Mouse (Mus musculus): ENCODE results near the gene Slc9a3r1. TPM values are rescaled to one million over a fixed set of nuclear protein-coding genes. Genes with fewer than 3 reads are reported as not detected.

Gene Slc9a3r1
- polyA plus RNA-seq, 1 experiment from 2014 or later, result 41.1 TPM

- H3K27ac ChIP-seq, result no peak overlapping the region
- H3K36me3 ChIP-seq, result peaks cover 16% of the 10 kb centered on the region
- no peak overlapping the region for H3K4me2 ChIP-seq (replicated peaks)
- no peaks in the 10 kb centered on the region for H3K9me3 ChIP-seq
- no peak overlapping the region for H3K9ac ChIP-seq
- no peaks in the 10 kb centered on the region for H3K27me3 ChIP-seq (replicated peaks)
- 93% methylated on average over 4 of the region's 4 CpGs for WGBS
- H3K4me3 ChIP-seq, result no peak overlapping the region
- H3K4me1 ChIP-seq, result peaks cover 6% of the 10 kb centered on the region; the same call in 1 of the 2 replicates
- ATAC-seq (ENCODE audit: low FRiP score, low read depth), result no peak
Observed at GRCm38 (mm10) chr11:115200520-115200919, 37.4 kb downstream of the Slc9a3r1 start.

DNA sequence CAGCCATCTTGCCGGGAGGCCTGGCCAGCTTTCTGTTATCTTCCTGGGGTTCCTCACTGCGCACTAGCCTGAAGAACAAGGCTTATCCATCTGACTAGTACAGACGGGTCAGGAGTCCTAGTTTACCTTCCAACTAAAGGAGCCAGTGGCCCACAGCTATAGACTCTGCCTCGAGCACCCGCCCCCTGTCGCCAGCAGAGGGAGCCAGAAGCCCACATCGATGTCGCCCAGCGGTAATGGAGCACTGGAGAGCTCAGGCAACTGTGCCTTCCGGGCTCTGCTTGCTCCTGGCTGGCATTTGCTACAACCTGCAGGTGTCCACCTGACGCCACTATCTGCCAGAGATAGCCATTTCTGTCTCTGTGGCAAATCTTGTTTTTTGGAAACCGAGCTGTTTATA, 39.2 kb downstream of the Slc9a3r1 start:
- ATAC-seq (ENCODE audit: low FRiP score, low read depth), result peak; percentile 54; the same call in 1 of the 2 replicates

DNA sequence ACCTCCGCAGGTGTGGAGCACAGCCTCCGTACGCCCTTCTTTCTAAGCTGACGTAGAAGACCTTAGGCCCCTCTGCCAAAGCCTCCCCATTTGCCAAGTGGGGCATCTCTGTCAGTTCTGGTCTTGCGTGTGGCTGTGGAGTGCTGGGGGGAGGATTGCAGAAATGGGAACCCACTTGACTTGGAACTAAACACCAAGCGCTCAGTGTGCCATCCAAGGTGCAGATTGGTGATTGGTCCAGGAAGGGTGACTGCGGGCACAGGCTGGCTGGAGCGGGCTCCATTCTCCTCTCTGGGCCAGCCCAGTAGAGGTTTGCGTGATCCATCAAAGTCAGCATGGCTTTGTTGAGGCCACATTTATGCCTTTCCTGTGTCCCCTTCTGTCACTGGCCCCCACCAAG, 39.6 kb downstream of the Slc9a3r1 start:
- H3K4me2 ChIP-seq (replicated peaks), result no peak overlapping the region
- H3K27me3 ChIP-seq (replicated peaks), result no peaks in the 10 kb centered on the region
- no peak for ATAC-seq (ENCODE audit: low FRiP score, low read depth)
- no peaks in the 10 kb centered on the region for H3K9me3 ChIP-seq
- no peak overlapping the region for H3K27ac ChIP-seq
- H3K9ac ChIP-seq, result no peak overlapping the region
- peaks cover 23% of the 10 kb centered on the region for H3K36me3 ChIP-seq
- peaks cover 29% of the 10 kb centered on the region for H3K4me1 ChIP-seq
- WGBS, result 93% methylated on average over 9 of the region's 9 CpGs
- H3K4me3 ChIP-seq, result no peak overlapping the region

More for the DNA sequence above, 39.2 kb downstream of the Slc9a3r1 start:
- no peak overlapping the region for H3K27ac ChIP-seq
- peaks cover 24% of the 10 kb centered on the region for H3K4me1 ChIP-seq
- H3K9ac ChIP-seq, result no peak overlapping the region
- H3K4me2 ChIP-seq (replicated peaks), result no peak overlapping the region
- WGBS, result 15% methylated on average over 12 of the region's 12 CpGs
- H3K27me3 ChIP-seq (replicated peaks), result no peaks in the 10 kb centered on the region
- H3K4me3 ChIP-seq, result no peak overlapping the region
- H3K9me3 ChIP-seq, result no peaks in the 10 kb centered on the region
- peaks cover 23% of the 10 kb centered on the region for H3K36me3 ChIP-seq

- H3K4me3 ChIP-seq, result no peak overlapping the region
- peaks cover 16% of the 10 kb centered on the region for H3K36me3 ChIP-seq
- no peaks in the 10 kb centered on the region for H3K27me3 ChIP-seq (replicated peaks)
- WGBS, result 81% methylated on average over 12 of the region's 12 CpGs
- peaks cover 41% of the 10 kb centered on the region for H3K4me1 ChIP-seq
- no peaks in the 10 kb centered on the region for H3K9me3 ChIP-seq
- H3K9ac ChIP-seq, result 0 out of 2 replicates have a peak overlapping the region, but pooled peaks have one; percentile 33
- H3K27ac ChIP-seq, result no peak overlapping the region
- H3K4me2 ChIP-seq (replicated peaks), result no peak overlapping the region
- ATAC-seq (ENCODE audit: low FRiP score, low read depth), result no peak
Observed at GRCm38 (mm10) chr11:115208126-115208525, 45.0 kb downstream of the Slc9a3r1 start.

GRCm38 (mm10) chr11:115208776-115209732, 45.9 kb downstream of the Slc9a3r1 start:
- 83% methylated on average over 25 of the region's 25 CpGs for WGBS
- Histone ChIP-seq H3K36me3 (peaks cover 16% of the 10 kb centered on the region), H3K4me3 (no peak overlapping the region), H3K4me1 (peaks cover 41% of the 10 kb centered on the region), H3K9ac (0 out of 2 replicates have a peak overlapping the region, but pooled peaks have one; percentile 21), H3K27me3 (replicated peaks) (no peaks in the 10 kb centered on the region), H3K27ac (no peak overlapping the region), H3K4me2 (replicated peaks) (no peak overlapping the region), H3K9me3 (no peaks in the 10 kb centered on the region)
- no peak for ATAC-seq (ENCODE audit: low FRiP score, low read depth)

- ATAC-seq (ENCODE audit: low FRiP score, low read depth), result no peak
- WGBS, result 78% methylated on average over 7 of the region's 7 CpGs
Observed at GRCm38 (mm10) chr11:115209958-115210357, 46.8 kb downstream of the Slc9a3r1 start.

DNA sequence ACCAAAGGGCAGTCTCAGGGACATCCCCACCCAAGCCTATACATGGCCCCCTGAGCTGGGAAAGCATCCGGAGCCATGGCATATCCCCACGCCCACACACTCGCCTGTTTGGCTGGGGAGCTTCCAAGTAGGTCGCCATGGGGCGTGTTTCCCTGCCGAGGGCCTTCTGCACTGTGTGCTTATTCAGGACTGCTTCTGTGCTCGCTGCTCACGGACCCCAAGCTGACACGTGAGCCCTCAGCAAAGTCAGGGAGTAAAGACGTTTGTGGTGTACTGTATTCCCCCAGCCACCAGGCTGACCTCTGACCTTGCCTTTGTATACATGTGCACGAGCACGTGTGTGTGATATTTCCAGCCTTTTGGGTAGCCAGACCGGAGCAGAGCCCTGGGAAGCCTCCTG, 49.0 kb downstream of the Slc9a3r1 start:
- Histone ChIP-seq H3K9me3 (no peaks in the 10 kb centered on the region), H3K27ac (no peak overlapping the region), H3K4me2 (replicated peaks) (no peak overlapping the region), H3K27me3 (replicated peaks) (peaks cover 4% of the 10 kb centered on the region; the same call in 1 of the 2 replicates), H3K4me1 (peaks cover 25% of the 10 kb centered on the region), H3K9ac (no peak overlapping the region), H3K36me3 (peaks cover 9% of the 10 kb centered on the region; the same call in 1 of the 2 replicates), H3K4me3 (no peak overlapping the region)
- ATAC-seq (ENCODE audit: low FRiP score, low read depth), result no peak
- 63% methylated on average over 13 of the region's 13 CpGs for WGBS

More at GRCm38 (mm10) chr11:115209958-115210357, 46.8 kb downstream of the Slc9a3r1 start:
- H3K27ac ChIP-seq, result no peak overlapping the region
- no peaks in the 10 kb centered on the region for H3K9me3 ChIP-seq
- H3K27me3 ChIP-seq (replicated peaks), result peaks cover 4% of the 10 kb centered on the region; the same call in 1 of the 2 replicates
- H3K4me2 ChIP-seq (replicated peaks), result no peak overlapping the region
- H3K4me1 ChIP-seq, result peaks cover 41% of the 10 kb centered on the region
- H3K4me3 ChIP-seq, result no peak overlapping the region
- H3K36me3 ChIP-seq, result peaks cover 15% of the 10 kb centered on the region
- 0 out of 2 replicates have a peak overlapping the region, but pooled peaks have one; percentile 8 for H3K9ac ChIP-seq

GRCm38 (mm10) chr11:115215123-115215522, 52.0 kb downstream of the Slc9a3r1 start:
- 37% methylated on average over 5 of the region's 5 CpGs for WGBS
- Histone ChIP-seq H3K4me1 (peaks cover 12% of the 10 kb centered on the region), H3K27ac (no peak overlapping the region), H3K4me2 (replicated peaks) (no peak overlapping the region), H3K9me3 (no peaks in the 10 kb centered on the region), H3K9ac (no peak overlapping the region), H3K4me3 (no peak overlapping the region), H3K27me3 (replicated peaks) (peaks cover 4% of the 10 kb centered on the region), H3K36me3 (no peaks in the 10 kb centered on the region; the same call in 1 of the 2 replicates)
- no peak for ATAC-seq (ENCODE audit: low FRiP score, low read depth)

GRCm38 (mm10) chr11:115217439-115218410, 54.6 kb downstream of the Slc9a3r1 start:
- Histone ChIP-seq H3K9ac (no peak overlapping the region), H3K27me3 (replicated peaks) (peaks cover 4% of the 10 kb centered on the region), H3K4me1 (peaks cover 16% of the 10 kb centered on the region), H3K27ac (no peak overlapping the region), H3K4me3 (no peak overlapping the region), H3K4me2 (replicated peaks) (no peak overlapping the region), H3K36me3 (no peaks in the 10 kb centered on the region), H3K9me3 (no peaks in the 10 kb centered on the region)
- 67% methylated on average over 18 of the region's 18 CpGs for WGBS
- no peak for ATAC-seq (ENCODE audit: low FRiP score, low read depth)

- Histone ChIP-seq H3K4me1 (peaks cover 27% of the 10 kb centered on the region), H3K4me3 (no peak overlapping the region), H3K27me3 (replicated peaks) (peaks cover 4% of the 10 kb centered on the region), H3K4me2 (replicated peaks) (no peak overlapping the region), H3K9me3 (no peaks in the 10 kb centered on the region), H3K36me3 (no peaks in the 10 kb centered on the region), H3K27ac (no peak overlapping the region), H3K9ac (no peak overlapping the region)
- ATAC-seq (ENCODE audit: low FRiP score, low read depth), result no peak
- WGBS, result 84% methylated on average over 9 of the region's 9 CpGs
Observed at GRCm38 (mm10) chr11:115219263-115219662, 56.1 kb downstream of the Slc9a3r1 start.

DNA sequence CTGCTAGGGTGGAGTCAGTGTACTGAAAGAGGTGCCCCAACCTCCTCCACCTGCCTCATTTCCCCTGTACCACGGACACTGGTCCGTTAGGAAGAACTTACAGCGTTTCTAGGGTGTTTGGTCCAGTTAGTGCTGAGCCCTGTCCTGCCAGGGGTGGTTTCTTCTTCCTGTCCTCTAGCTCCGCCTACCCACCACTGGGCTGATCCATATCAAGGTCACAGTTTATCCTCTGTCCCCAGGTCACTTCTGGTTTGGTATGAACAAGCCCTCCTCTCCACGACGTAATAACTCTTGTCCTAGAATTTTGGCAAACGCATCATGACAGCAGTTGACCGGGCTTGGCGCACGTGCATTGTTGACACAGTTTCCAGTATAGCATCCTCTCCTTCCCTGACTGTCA, 56.5 kb downstream of the Slc9a3r1 start:
- H3K4me3 ChIP-seq, result no peak overlapping the region
- H3K9ac ChIP-seq, result no peak overlapping the region
- ATAC-seq (ENCODE audit: low FRiP score, low read depth), result no peak
- no peak overlapping the region for H3K4me2 ChIP-seq (replicated peaks)
- H3K4me1 ChIP-seq, result peaks cover 27% of the 10 kb centered on the region
- no peaks in the 10 kb centered on the region for H3K9me3 ChIP-seq
- 92% methylated on average over 10 of the region's 10 CpGs for WGBS
- no peak overlapping the region for H3K27ac ChIP-seq
- peaks cover 2% of the 10 kb centered on the region for H3K27me3 ChIP-seq (replicated peaks)
- no peaks in the 10 kb centered on the region for H3K36me3 ChIP-seq

All from neural tube, embryonic 12.5 days (tissue).